Mouse (Mus musculus): ENCODE measurements around the gene Eif2b2.

Eif2b2 gene

GRCm38 (mm10) chr12:85219236-85219904, at the start of gene Eif2b2:
Eif2b2 (plus strand) TSS chr12:85219481.
- peak; percentile 96 for DNase-seq (ENCODE audit: low read depth, low spot score)

- DNase-seq (ENCODE audit: low read depth, low spot score), result no peak
Observed at GRCm38 (mm10) chr12:85169877-85170276, 49.4 kb upstream of the Eif2b2 start.

- no peak for DNase-seq (ENCODE audit: low read depth, low spot score)
Observed at GRCm38 (mm10) chr12:85170284-85170947, 48.9 kb upstream of the Eif2b2 start.

GRCm38 (mm10) chr12:85170948-85171307, 48.4 kb upstream of the Eif2b2 start:
- no peak for DNase-seq (ENCODE audit: low read depth, low spot score)

- DNase-seq (ENCODE audit: low read depth, low spot score), result no peak
Observed at GRCm38 (mm10) chr12:85174016-85174415, 45.3 kb upstream of the Eif2b2 start.

- DNase-seq (ENCODE audit: low read depth, low spot score), result no peak
Observed at GRCm38 (mm10) chr12:85175087-85175675, 44.1 kb upstream of the Eif2b2 start.

- DNase-seq (ENCODE audit: low read depth, low spot score), result no peak
Observed at GRCm38 (mm10) chr12:85175926-85176845, 43.1 kb upstream of the Eif2b2 start.

- peak; percentile 65 for DNase-seq (ENCODE audit: low read depth, low spot score)
Observed at GRCm38 (mm10) chr12:85176846-85177523, 42.3 kb upstream of the Eif2b2 start.

- no peak for DNase-seq (ENCODE audit: low read depth, low spot score)
Observed at GRCm38 (mm10) chr12:85177740-85178239, 41.5 kb upstream of the Eif2b2 start, which contains the start of gene Pgf. Pgf (minus strand) TSS chr12:85177790.

GRCm38 (mm10) chr12:85178294-85178693, 41.0 kb upstream of the Eif2b2 start:
- no peak for DNase-seq (ENCODE audit: low read depth, low spot score)

GRCm38 (mm10) chr12:85181475-85182344, 37.6 kb upstream of the Eif2b2 start:
- DNase-seq (ENCODE audit: low read depth, low spot score), result no peak

GRCm38 (mm10) chr12:85182345-85182643, 37.0 kb upstream of the Eif2b2 start:
- no peak for DNase-seq (ENCODE audit: low read depth, low spot score)

GRCm38 (mm10) chr12:85182898-85183297, 36.4 kb upstream of the Eif2b2 start:
- DNase-seq (ENCODE audit: low read depth, low spot score), result no peak

GRCm38 (mm10) chr12:85184118-85184517, 35.2 kb upstream of the Eif2b2 start:
- DNase-seq (ENCODE audit: low read depth, low spot score), result no peak

- DNase-seq (ENCODE audit: low read depth, low spot score), result no peak
Observed at GRCm38 (mm10) chr12:85185810-85186209, 33.5 kb upstream of the Eif2b2 start.

GRCm38 (mm10) chr12:85186361-85186760, 32.9 kb upstream of the Eif2b2 start:
- no peak for DNase-seq (ENCODE audit: low read depth, low spot score)

GRCm38 (mm10) chr12:85190290-85190689, 29.0 kb upstream of the Eif2b2 start:
- DNase-seq (ENCODE audit: low read depth, low spot score), result no peak

GRCm38 (mm10) chr12:85192461-85193108, 26.7 kb upstream of the Eif2b2 start:
- DNase-seq (ENCODE audit: low read depth, low spot score), result no peak

- no peak for DNase-seq (ENCODE audit: low read depth, low spot score)
Observed at GRCm38 (mm10) chr12:85193146-85193545, 26.1 kb upstream of the Eif2b2 start.
